Mouse (Mus musculus): Measurements from ENCODE around the gene Vmn2r-ps130.
"Not testable (repeated sequence)": the region's sequence is repeated elsewhere in the genome, so short reads cannot be mapped to it uniquely, and the experiment has no call there.

The Vmn2r-ps130 gene

DNA sequence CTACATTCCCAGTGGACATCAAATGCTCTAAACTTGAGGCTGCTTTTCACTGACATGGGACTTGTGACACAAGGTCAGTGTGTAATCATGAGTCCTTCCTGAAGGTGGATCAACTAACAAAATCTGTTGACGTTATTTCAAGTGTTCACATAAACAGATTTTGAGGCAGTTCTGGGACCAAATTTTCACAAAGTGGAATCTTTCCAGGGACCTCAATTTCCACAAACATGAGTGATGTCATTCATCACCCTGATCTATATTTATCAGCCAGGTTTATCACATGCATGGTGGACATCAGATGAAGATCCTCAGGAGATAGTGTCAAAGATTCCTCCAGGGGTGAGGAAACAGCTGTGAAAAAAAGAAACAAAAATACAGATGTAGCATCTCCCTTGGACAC lies at the start of gene Vmn2r-ps130:
Gene Vmn2r-ps130 (plus strand): TSS at position 301 of the 400 bp plus-strand sequence.
- DNase-seq, result not testable (repeated sequence)
